Mouse (Mus musculus) ovary, adult 2 months (tissue): Measurements from ENCODE around the gene Kmt5a. TPM values are rescaled to one million over a fixed set of nuclear protein-coding genes. Genes with fewer than 3 reads are reported as not detected.

Experiments used
- polyA plus RNA-seq: library from polyadenylated mRNA; depleted of rRNA; stranded (reverse); fragments of >200 nt; gene quantifications from 2 replicates; pipeline ENCODE4 v1.2.3, GENCODE M21; 2012; rRNA removed

The Kmt5a gene
- 58.8 and 69.4 TPM in 2 replicates for polyA plus RNA-seq

GRCm38 (mm10) chr5:124439447-124440093, at the start of gene Kmt5a:
Gene Kmt5a (plus strand): TSS chr5:124439930.

GRCm38 (mm10) chr5:124425412-124426259, 14.1 kb upstream of the Kmt5a start, which contains the start of gene Sbno1:
Gene Sbno1 (minus strand): TSS chr5:124426001.

GRCm38 (mm10) chr5:124482966-124483654, 43.4 kb downstream of the Kmt5a start, which contains the start of gene Snrnp35:
Gene Snrnp35 (plus strand): TSS chr5:124483134.

Other genes starting within 250 kb of the Kmt5a start
- gene Pitpnm2, start 190.2 kb upstream of the Kmt5a start, polyA plus RNA-seq: 155 and 173 TPM in 2 replicates
- gene Mphosph9, start 112.0 kb upstream of the Kmt5a start, polyA plus RNA-seq: 3.4 and 4.7 TPM in 2 replicates
- 6.8 and 7.9 TPM in 2 replicates for gene 2810006K23Rik, start 111.8 kb upstream of the Kmt5a start, polyA plus RNA-seq
- gene Cdk2ap1, start 76.8 kb upstream of the Kmt5a start, polyA plus RNA-seq: 141 and 143 TPM in 2 replicates
- gene Sbno1, start 13.9 kb upstream of the Kmt5a start, polyA plus RNA-seq: 8.6 and 14.1 TPM in 2 replicates
- 55.1 and 55.9 TPM in 2 replicates for gene Rilpl2, start 38.4 kb downstream of the Kmt5a start, polyA plus RNA-seq
- 2.9 and 3.3 TPM in 2 replicates for gene Snrnp35, start 43.2 kb downstream of the Kmt5a start, polyA plus RNA-seq
- 16.2 and 19.2 TPM in 2 replicates for gene Rilpl1, start 91.5 kb downstream of the Kmt5a start, polyA plus RNA-seq
- gene Tmed2, start 100.8 kb downstream of the Kmt5a start, polyA plus RNA-seq: 271 and 449 TPM in 2 replicates
- gene Ddx55, start 112.9 kb downstream of the Kmt5a start, polyA plus RNA-seq: 13.2 and 17.8 TPM in 2 replicates
- gene Eif2b1, start 139.2 kb downstream of the Kmt5a start, polyA plus RNA-seq: 18.8 and 24.3 TPM in 2 replicates
- 39.2 and 50.5 TPM in 2 replicates for gene Gtf2h3, start 139.2 kb downstream of the Kmt5a start, polyA plus RNA-seq
- 60.2 and 90.0 TPM in 2 replicates for gene Atp6v0a2, start 188.6 kb downstream of the Kmt5a start, polyA plus RNA-seq